Mouse (Mus musculus) cerebellum, adult 2 months (tissue): Measurements from ENCODE around the gene Dapk3. TPM values are rescaled to one million over a fixed set of nuclear protein-coding genes. Genes with fewer than 3 reads are reported as not detected.

Experiments used
- DNase-seq, 2 experiments: peaks; one replicate each; pipeline ENCODE4 v3.0.0; 2021
- H3K27ac ChIP-seq: fragments of 200-500 bp; 2 replicates; pipeline ENCODE4 v1.5.1; 2012; ENCODE audit warnings: low read length, control low read depth, inconsistent platforms; ENCODE audit not compliant: insufficient read depth
- H3K27me3 ChIP-seq: fragments of 200-500 bp; 2 replicates; pipeline ENCODE4 v1.6.1; 2012; ENCODE audit warnings: inconsistent platforms, mild to moderate bottlenecking, low read length, moderate library complexity; ENCODE audit not compliant: control insufficient read depth, insufficient read depth
- H3K4me1 ChIP-seq: fragments of 200-500 bp; 2 replicates; pipeline ENCODE4 v1.6.1; 2011; ENCODE audit warnings: low read length; ENCODE audit not compliant: control insufficient read depth, insufficient read depth
- H3K4me3 ChIP-seq: fragments of 200-500 bp; replicated peaks from 2 replicates; pipeline ENCODE3; 2011; ENCODE audit warnings: mild to moderate bottlenecking, low read depth, low read length, control low read depth; ENCODE audit not compliant: insufficient read depth
- CTCF ChIP-seq: fragments of 200-500 bp; IDR thresholded peaks from 2 replicates; pipeline ENCODE4 v1.5.1; 2011; ENCODE audit warnings: low read depth, mild to moderate bottlenecking, control low read depth, low read length, moderate library complexity, borderline replicate concordance; ENCODE audit not compliant: insufficient read depth
- POLR2A ChIP-seq: fragments of 200-500 bp; IDR thresholded peaks from 2 replicates; pipeline ENCODE4 v1.6.1; 2011; ENCODE audit warnings: low read length, control low read depth, borderline replicate concordance; ENCODE audit not compliant: insufficient read depth
- WGBS: fragments of 180-500 bp; shearing (Covaris S2); methylation state at CpG from one replicate; pipeline ENCODE4 v1.1.7; 2018; 5-methylcytosine and 5-hydroxymethylcytosine counted together
- polyA plus RNA-seq: library from polyadenylated mRNA; depleted of rRNA; stranded (reverse); fragments of >200 nt; gene quantifications from 2 replicates; pipeline ENCODE4 v1.2.3, GENCODE M21; 2012

Gene Dapk3
- polyA plus RNA-seq, 1 experiment = 70.7 TPM

GRCm38 (mm10) chr10:81196470-81197065, 13.8 kb downstream of the Dapk3 start:
- 68% methylated on average over 11 of the region's 11 CpGs for WGBS
- no peak for DNase-seq
- no peaks in the 10 kb centered on the region for H3K27me3 ChIP-seq
- H3K4me1 ChIP-seq = peaks cover 5% of the 10 kb centered on the region
- H3K27ac ChIP-seq = no peak overlapping the region
- H3K4me3 ChIP-seq = no peak overlapping the region
- TF ChIP-seq CTCF = no peak
- TF ChIP-seq POLR2A = no peak

DNA sequence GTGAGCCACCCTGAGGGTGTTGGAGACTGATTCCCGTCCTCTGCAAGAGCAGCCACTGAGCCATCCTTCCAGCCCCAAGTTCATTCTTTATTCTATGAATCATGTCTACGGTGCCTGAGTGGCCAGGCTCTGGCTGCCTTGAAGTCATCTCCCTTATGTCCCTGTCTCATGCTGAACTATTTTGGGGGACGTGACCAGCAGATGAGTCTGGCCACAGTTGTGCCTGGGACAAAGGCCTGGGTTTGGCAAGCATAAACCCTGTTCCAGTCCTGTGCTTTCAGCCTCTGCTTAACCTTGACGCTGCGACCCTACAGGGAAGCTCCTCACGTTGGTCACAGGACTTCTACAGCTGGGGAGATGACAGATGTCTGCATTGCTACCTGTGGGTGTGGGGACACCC, 14.5 kb downstream of the Dapk3 start:
- WGBS = 48% methylated on average over 6 of the region's 6 CpGs

GRCm38 (mm10) chr10:81198230-81198629, 15.4 kb downstream of the Dapk3 start:
- Histone ChIP-seq H3K27ac (no peak overlapping the region), H3K4me1 (peaks cover 5% of the 10 kb centered on the region), H3K4me3 (no peak overlapping the region), H3K27me3 (no peaks in the 10 kb centered on the region)
- TF ChIP-seq POLR2A = no peak
- peak; percentile 70; the same call in 1 of the 2 replicates for TF ChIP-seq CTCF
- DNase-seq = peak in 1 of 2 experiments; percentile 72
- WGBS = 1% methylated on average over 9 of the region's 9 CpGs

More for the DNA sequence above, 14.5 kb downstream of the Dapk3 start:
- H3K27ac ChIP-seq = no peak overlapping the region
- no peaks in the 10 kb centered on the region for H3K27me3 ChIP-seq
- no peak for DNase-seq
- H3K4me1 ChIP-seq = peaks cover 5% of the 10 kb centered on the region
- no peak overlapping the region for H3K4me3 ChIP-seq
- TF ChIP-seq POLR2A (no peak), CTCF (no peak)

- H3K4me1 ChIP-seq = peaks cover 5% of the 10 kb centered on the region
- 86% methylated on average over 6 of the region's 6 CpGs for WGBS
- H3K27ac ChIP-seq = no peak overlapping the region
- no peak for DNase-seq
- H3K4me3 ChIP-seq = no peak overlapping the region
- H3K27me3 ChIP-seq = no peaks in the 10 kb centered on the region
- TF ChIP-seq CTCF (no peak), POLR2A (no peak)
Observed at GRCm38 (mm10) chr10:81198990-81199389, 16.2 kb downstream of the Dapk3 start.

GRCm38 (mm10) chr10:81200141-81200540, 17.3 kb downstream of the Dapk3 start:
- TF ChIP-seq POLR2A = no peak
- no peak for TF ChIP-seq CTCF
- DNase-seq = no peak
- Histone ChIP-seq H3K4me3 (no peak overlapping the region), H3K4me1 (no peaks in the 10 kb centered on the region), H3K27me3 (no peaks in the 10 kb centered on the region), H3K27ac (no peak overlapping the region)
- 82% methylated on average over 13 of the region's 13 CpGs for WGBS

- Histone ChIP-seq H3K27me3 (no peaks in the 10 kb centered on the region), H3K27ac (no peak overlapping the region), H3K4me3 (no peak overlapping the region), H3K4me1 (no peaks in the 10 kb centered on the region)
- TF ChIP-seq POLR2A = no peak
- TF ChIP-seq CTCF = no peak
- 81% methylated on average over 20 of the region's 20 CpGs for WGBS
- no peak for DNase-seq
Observed at GRCm38 (mm10) chr10:81200605-81201287, 17.9 kb downstream of the Dapk3 start.

DNA sequence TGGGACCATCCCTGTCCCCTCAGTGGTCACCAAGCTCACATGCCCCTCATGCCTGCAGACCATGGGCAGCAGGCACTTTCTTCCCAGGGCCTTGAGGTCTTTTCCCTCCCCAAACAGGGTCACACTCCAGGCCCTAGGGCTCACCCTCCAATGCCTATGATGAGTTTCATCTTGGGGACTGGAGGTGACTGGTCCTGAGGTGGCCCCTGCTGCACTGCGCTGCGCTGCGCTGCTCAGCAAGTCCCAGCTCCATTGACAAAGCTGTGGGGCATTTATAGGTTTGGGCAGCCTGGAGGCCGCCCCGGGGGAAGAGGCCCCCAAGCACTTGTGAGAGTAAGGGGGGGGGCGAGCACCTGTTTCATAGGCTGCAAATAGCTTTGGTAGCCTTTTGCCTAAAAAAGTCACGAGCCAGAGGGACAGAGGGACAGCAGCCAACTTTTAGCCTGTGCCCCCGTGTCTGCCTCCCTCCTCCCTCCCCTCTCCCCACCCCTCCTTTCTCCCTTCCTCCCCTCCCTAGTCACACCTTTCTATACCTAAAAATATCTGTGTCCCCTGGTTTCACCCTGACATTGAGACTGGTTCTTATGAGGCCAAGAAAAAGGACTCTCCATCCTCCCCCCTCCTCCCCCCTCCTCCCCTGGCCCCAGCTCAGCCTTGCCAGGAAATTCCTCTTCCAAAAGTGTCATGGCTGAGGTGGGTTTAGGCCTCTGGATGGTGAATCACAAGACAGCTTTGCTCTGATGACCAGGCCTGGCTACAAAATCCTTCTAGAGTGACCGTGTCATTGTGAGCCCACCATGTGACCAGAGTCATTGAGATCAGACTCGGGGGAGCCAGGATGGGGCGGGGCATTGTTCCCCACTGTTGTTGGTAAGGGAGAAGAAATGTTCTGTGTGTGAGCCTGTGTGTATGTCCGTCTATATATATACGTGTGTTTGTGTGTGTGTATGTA, 19.3 kb downstream of the Dapk3 start, which contains the start of gene Nmrk2:
TSS of gene Nmrk2 (minus strand) at position 245 of the 952 bp plus-strand sequence.
- Histone ChIP-seq H3K4me3 (no peak within 1 kb of the TSS), H3K27me3 (no peaks in the 10 kb centered on the region), H3K4me1 (no peaks in the 10 kb centered on the region), H3K27ac (no peak within 1 kb of the TSS)
- WGBS = 49% methylated on average over 13 of the region's 13 CpGs
- TF ChIP-seq CTCF (no peak), POLR2A (no peak)
- DNase-seq = no peak
